Mouse (Mus musculus) small intestine, adult 2 months (tissue): ENCODE data around the gene Pwwp2b. TPM values are rescaled to one million over a fixed set of nuclear protein-coding genes. Genes with fewer than 3 reads are reported as not detected.

Experiments
- H3K27ac ChIP-seq: fragments of 200-500 bp; 2 replicates; pipeline ENCODE4 v1.5.1; 2012; ENCODE audit warnings: low read depth, low read length, control low read depth, inconsistent platforms; ENCODE audit not compliant: insufficient read depth
- H3K27me3 ChIP-seq: fragments of 200-500 bp; 2 replicates; pipeline ENCODE4 v1.6.1; 2012; ENCODE audit warnings: mild to moderate bottlenecking, moderate library complexity, low read length, inconsistent platforms; ENCODE audit not compliant: control insufficient read depth, insufficient read depth
- H3K36me3 ChIP-seq: fragments of 200-500 bp; 2 replicates; pipeline ENCODE4 v1.6.1; 2012; ENCODE audit warnings: mild to moderate bottlenecking, low read length, control low read depth, inconsistent platforms; ENCODE audit not compliant: control insufficient read depth, insufficient read depth
- H3K4me1 ChIP-seq: fragments of 200-500 bp; 2 replicates; pipeline ENCODE4 v1.6.1; 2012; ENCODE audit warnings: low read length, inconsistent platforms, mixed read lengths; ENCODE audit not compliant: control insufficient read depth, insufficient read depth, insufficient read length
- H3K4me3 ChIP-seq: fragments of 200-500 bp; 2 replicates; pipeline ENCODE4 v1.5.1; 2012; ENCODE audit warnings: low read depth, mild to moderate bottlenecking, control low read depth, inconsistent platforms, low read length, moderate library complexity
- CTCF ChIP-seq: fragments of 200-500 bp; IDR thresholded peaks from 2 replicates; pipeline ENCODE4 v1.5.1; 2012; ENCODE audit warnings: low read depth, mild to moderate bottlenecking, control low read depth, inconsistent platforms, low read length, moderate library complexity, mixed read lengths; ENCODE audit not compliant: insufficient replicate concordance, insufficient read length; ENCODE audit errors: extremely low read depth
- POLR2A ChIP-seq: fragments of 200-500 bp; IDR thresholded peaks from 2 replicates; pipeline ENCODE4 v1.6.1; 2012; ENCODE audit warnings: low read depth, mild to moderate bottlenecking, control low read depth, inconsistent platforms, low read length, moderate library complexity
- WGBS: fragments of 180-500 bp; shearing (Covaris S2); methylation state at CpG from one replicate; pipeline ENCODE4 v1.1.7; 2018; 5-methylcytosine and 5-hydroxymethylcytosine counted together
- polyA plus RNA-seq: library from polyadenylated mRNA; depleted of rRNA; stranded (reverse); fragments of >200 nt; gene quantifications from 2 replicates; pipeline ENCODE4 v1.2.3, GENCODE M21; 2012; rRNA removed

The Pwwp2b gene
- polyA plus RNA-seq, 1 experiment = 19.4 TPM

GRCm38 (mm10) chr7:139314716-139315115, 66.4 kb downstream of the Pwwp2b start:
- 82% methylated on average over 3 of the region's 3 CpGs for WGBS
- no peaks in the 10 kb centered on the region for H3K4me1 ChIP-seq
- no peak overlapping the region for H3K27ac ChIP-seq
- H3K36me3 ChIP-seq = no peaks in the 10 kb centered on the region
- TF ChIP-seq POLR2A (no peak), CTCF (no peak)
- H3K4me3 ChIP-seq = no peak overlapping the region
- H3K27me3 ChIP-seq = no peaks in the 10 kb centered on the region; the same call in 1 of the 2 replicates

- Histone ChIP-seq H3K27me3 (no peaks in the 10 kb centered on the region), H3K4me3 (no peak overlapping the region), H3K27ac (no peak overlapping the region), H3K4me1 (no peaks in the 10 kb centered on the region), H3K36me3 (no peaks in the 10 kb centered on the region)
- WGBS = 86% methylated on average over 1 of the region's 1 CpGs
- TF ChIP-seq POLR2A (no peak), CTCF (no peak)
Observed at GRCm38 (mm10) chr7:139319006-139319411, 70.7 kb downstream of the Pwwp2b start.

Other genes with a start within 250 kb of the Pwwp2b start
- gene Dpysl4, start 162.5 kb upstream of the Pwwp2b start, polyA plus RNA-seq = 0.58 and 0.65 TPM in 2 replicates
- gene Lrrc27, start 35.5 kb upstream of the Pwwp2b start, polyA plus RNA-seq = 0.15 and 1.3 TPM in 2 replicates
- gene Stk32c, start 35.2 kb upstream of the Pwwp2b start, polyA plus RNA-seq = 2.5 and 7.7 TPM in 2 replicates
- 21.5 and 56.6 TPM in 2 replicates for gene Inpp5a, start 140.6 kb downstream of the Pwwp2b start, polyA plus RNA-seq